Mouse (Mus musculus) heart, postnatal 25 days (tissue): Measurements from ENCODE around the gene Tmem59l. TPM values are rescaled to one million over a fixed set of nuclear protein-coding genes. Genes with fewer than 3 reads are reported as not detected.

Experiments used
- DNase-seq: peaks from one replicate; pipeline ENCODE4 v3.0.0; 2022; ENCODE audit warnings: low spot score
- intact Hi-C: fragments of 180-260 bp; cut with DNase I; formaldehyde crosslinking; loops from one replicate; pipeline ENCODE4 v1.15.1; 2025
- total RNA-seq, 2 experiments: library from RNA; stranded (reverse); gene quantifications; 2 replicates each; pipeline ENCODE4 v1.2.3; 2021

The Tmem59l gene
- total RNA-seq, 2 experiments from 2014 or later: not detected

- intact Hi-C loops: loop anchor here (5.0 kb wide), 1 partner anchor 63 kb away; no protein-coding TSS in a partner anchor
- peak; percentile 96 for DNase-seq
Measured at GRCm38 (mm10) chr8:70439055-70439847, 47.9 kb downstream of the Tmem59l start, which contains the start of gene Crtc1. Gene Crtc1, minus strand, starts transcription at chr8:70439579.

- intact Hi-C loops: loop anchor here (5.0 kb wide), 1 partner anchor 64 kb away; no protein-coding TSS in a partner anchor
- no peak for DNase-seq
Measured at GRCm38 (mm10) chr8:70438423-70438822, 48.7 kb downstream of the Tmem59l start.

- no peak for DNase-seq
- intact Hi-C loops: loop anchor here (5.0 kb wide), 1 partner anchor 67 kb away; no protein-coding TSS in a partner anchor
Measured at GRCm38 (mm10) chr8:70435156-70435555, 52.0 kb downstream of the Tmem59l start.

Other genes starting within 250 kb of the Tmem59l start
- 10 to 100 TPM; 12.0 to 12.3 TPM for gene Homer3, start 204.5 kb downstream of the Tmem59l start, total RNA-seq
- gene Ddx49, start 184.9 kb downstream of the Tmem59l start, total RNA-seq: 10 to 100 TPM; 24.7 to 33.8 TPM
- 100 to 1,000 TPM; 145 to 159 TPM for gene Cope, start 184.8 kb downstream of the Tmem59l start, total RNA-seq
- gene Cers1, start 171.6 kb downstream of the Tmem59l start, total RNA-seq: under 1 TPM; 0.31 to 0.39 TPM
- gene Gdf1, start 157.5 kb downstream of the Tmem59l start, total RNA-seq: under 1 TPM in 1 of 2 experiments, not detected in 1; 0.21 TPM
- gene Upf1, start 134.1 kb downstream of the Tmem59l start, total RNA-seq: 10 to 100 TPM; 43.2 to 46.3 TPM
- gene Comp, start 113.8 kb downstream of the Tmem59l start, total RNA-seq: 1 to 10 TPM; 6.1 to 7.0 TPM
- gene Crtc1, start 47.8 kb downstream of the Tmem59l start, total RNA-seq: 10 to 100 TPM; 10.3 to 10.6 TPM
- 1 to 10 TPM; 7.6 to 7.7 TPM for gene Klhl26, start 10.4 kb downstream of the Tmem59l start, total RNA-seq
- under 1 TPM; 0.34 to 0.81 TPM for gene Crlf1, start 5.8 kb upstream of the Tmem59l start, total RNA-seq
- gene Rex1bd, start 19.4 kb upstream of the Tmem59l start, total RNA-seq: 100 to 1,000 TPM; 102 TPM
- gene Uba52, start 23.4 kb upstream of the Tmem59l start, total RNA-seq: 1,000 to 10,000 TPM; 1,533 to 1,573 TPM
- 100 to 1,000 TPM; 130 to 135 TPM for gene Fkbp8, start 40.4 kb upstream of the Tmem59l start, total RNA-seq
- gene Kxd1, start 40.6 kb upstream of the Tmem59l start, total RNA-seq: 10 to 100 TPM; 73.6 to 76.6 TPM
- 10 to 100 TPM; 11.7 to 13.3 TPM for gene Ell, start 52.1 kb upstream of the Tmem59l start, total RNA-seq
- gene Isyna1, start 107.0 kb upstream of the Tmem59l start, total RNA-seq: 10 to 100 TPM; 21.5 to 25.1 TPM
- gene Ssbp4, start 121.5 kb upstream of the Tmem59l start, total RNA-seq: 10 to 100 TPM; 37.0 to 37.7 TPM
- 1 to 10 TPM; 1.4 to 1.5 TPM for gene Lrrc25, start 128.8 kb upstream of the Tmem59l start, total RNA-seq
- under 1 TPM; 0.56 to 0.73 TPM for gene Gdf15, start 145.1 kb upstream of the Tmem59l start, total RNA-seq
- 10 to 100 TPM; 46.8 to 47.5 TPM for gene Pgpep1, start 173.0 kb upstream of the Tmem59l start, total RNA-seq
- gene Lsm4, start 185.9 kb upstream of the Tmem59l start, total RNA-seq: 10 to 100 TPM; 60.6 to 62.9 TPM
- gene Jund, start 211.6 kb upstream of the Tmem59l start, total RNA-seq: 100 to 1,000 TPM; 136 to 141 TPM
- gene Iqcn, start 216.1 kb upstream of the Tmem59l start, total RNA-seq: not detected
- not detected for gene Gm3336, start 231.2 kb upstream of the Tmem59l start, total RNA-seq
- gene Pde4c, start 236.4 kb upstream of the Tmem59l start, total RNA-seq: 1 to 10 TPM; 2.5 to 3.7 TPM